Mouse (Mus musculus) lung, postnatal 0 days (tissue): ENCODE data around the gene Poln.

ENCODE experiments used
- CTCF ChIP-seq: IDR thresholded peaks from 2 replicates; pipeline ENCODE4 v1.5.1; 2016; ENCODE audit warnings: antibody characterized with exemption, mild to moderate bottlenecking
- EP300 ChIP-seq: IDR thresholded peaks from 2 replicates; pipeline ENCODE4 v1.6.1; 2016; ENCODE audit warnings: antibody characterized with exemption, mild to moderate bottlenecking, control low read depth

DNA sequence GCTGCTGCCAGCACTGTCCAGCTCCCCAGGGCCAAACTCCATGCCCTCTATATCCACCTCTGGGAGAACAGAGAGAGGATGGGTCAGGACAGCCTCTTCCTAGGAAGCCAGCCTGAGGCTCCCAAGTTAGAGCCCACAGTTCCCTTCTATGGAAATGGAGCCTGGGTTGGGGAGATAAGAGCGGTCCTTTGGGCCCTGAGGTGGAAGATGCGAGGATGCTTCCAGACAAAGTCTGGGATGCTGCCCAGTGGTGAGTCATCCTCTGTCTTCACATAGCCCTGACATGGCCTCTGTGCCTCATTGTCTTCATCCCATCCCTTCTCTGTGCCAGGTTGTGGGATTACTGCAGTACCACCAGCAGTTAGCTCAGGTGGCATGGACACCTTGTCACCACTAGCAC is 7.8 kb upstream of the Poln start:
- no peak for TF ChIP-seq CTCF
- TF ChIP-seq EP300 = no peak
